Mouse (Mus musculus): ENCODE results near the gene Olfr1256. TPM values are rescaled to one million over a fixed set of nuclear protein-coding genes. Genes with fewer than 3 reads are reported as not detected.

Olfr1256 gene
- polyA plus RNA-seq, 1 experiment from 2014 or later, result not detected

DNA sequence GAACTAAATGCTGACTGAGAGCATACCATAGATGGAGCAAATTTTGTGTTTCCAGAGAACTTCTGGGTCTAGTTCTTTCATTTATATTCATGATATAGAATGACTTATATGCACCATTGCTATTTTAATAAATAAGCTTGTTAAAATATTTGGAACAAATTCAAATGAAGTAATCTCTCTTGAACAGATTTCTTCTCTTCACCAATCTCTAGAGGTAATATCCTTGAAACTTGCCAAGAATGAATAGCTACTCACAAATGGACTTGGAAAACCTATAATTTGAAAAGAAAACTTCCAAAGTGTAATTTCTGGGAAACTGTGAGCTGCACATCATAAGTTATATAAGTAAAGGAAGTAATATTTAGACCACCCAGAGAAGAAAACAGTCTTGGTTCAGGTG lies 47.8 kb downstream of the Olfr1256 start, which contains the start of gene Olfr1254:
Olfr1254 (minus strand) TSS at position 101 of the 400 bp plus-strand sequence.
- Histone ChIP-seq H3K4me3 (ENCODE audit: low read depth, low read length) (no peak within 1 kb of the TSS), H3K36me3 (replicated peaks; ENCODE audit: control insufficient read depth, insufficient read depth, low read depth, low read length) (no peaks in the 10 kb centered on the region), H3K27me3 (ENCODE audit: control insufficient read depth, insufficient read depth, low read length) (no peaks in the 10 kb centered on the region), H3K9ac (replicated peaks; ENCODE audit: low read length) (no peak within 1 kb of the TSS), H3K4me2 (ENCODE audit: low read depth, low read length) (no peak within 1 kb of the TSS), H3K4me1 (ENCODE audit: control insufficient read depth, insufficient read depth, low read length) (no peaks in the 10 kb centered on the region), H3K9me3 (replicated peaks; ENCODE audit: control insufficient read depth, low read length) (no peaks in the 10 kb centered on the region), H3K27ac (replicated peaks; ENCODE audit: low read depth, low read length) (no peak within 1 kb of the TSS)
- ATAC-seq (replicated peaks; ENCODE audit: insufficient number of reproducible peaks, low FRiP score, low TSS enrichment, low read depth) (no peak), DNase-seq (ENCODE audit: low spot score) (no peak)

Other genes starting within 250 kb of the Olfr1256 start
- gene Olfr1246, start 248.4 kb downstream of the Olfr1256 start, polyA plus RNA-seq (2014; fragmentation: Nextera tagmentation; extraction: Ambion mirVana), result not detected in 2 replicates
- gene Olfr1247, start 227.4 kb downstream of the Olfr1256 start, polyA plus RNA-seq (2014; fragmentation: Nextera tagmentation; extraction: Ambion mirVana), result not detected in 2 replicates
- gene Olfr1248, start 223.3 kb downstream of the Olfr1256 start, polyA plus RNA-seq (2014; fragmentation: Nextera tagmentation; extraction: Ambion mirVana), result not detected in 2 replicates
- not detected in 2 replicates for gene Olfr1249, start 206.6 kb downstream of the Olfr1256 start, polyA plus RNA-seq (2014; fragmentation: Nextera tagmentation; extraction: Ambion mirVana)
- gene Olfr1250, start 180.1 kb downstream of the Olfr1256 start, polyA plus RNA-seq (2014; fragmentation: Nextera tagmentation; extraction: Ambion mirVana), result not detected in 2 replicates
- not detected in 2 replicates for gene Olfr1251, start 169.6 kb downstream of the Olfr1256 start, polyA plus RNA-seq (2014; fragmentation: Nextera tagmentation; extraction: Ambion mirVana)
- not detected in 2 replicates for gene Olfr1252, start 116.5 kb downstream of the Olfr1256 start, polyA plus RNA-seq (2014; fragmentation: Nextera tagmentation; extraction: Ambion mirVana)
- gene Olfr1253, start 84.5 kb downstream of the Olfr1256 start, polyA plus RNA-seq (2014; fragmentation: Nextera tagmentation; extraction: Ambion mirVana), result not detected in 2 replicates
- not detected in 2 replicates for gene Olfr1254, start 47.9 kb downstream of the Olfr1256 start, polyA plus RNA-seq (2014; fragmentation: Nextera tagmentation; extraction: Ambion mirVana)
- gene Olfr1255, start 29.5 kb downstream of the Olfr1256 start, polyA plus RNA-seq (2014; fragmentation: Nextera tagmentation; extraction: Ambion mirVana), result not detected in 2 replicates
- not detected in 2 replicates for gene Olfr48, start 6.7 kb upstream of the Olfr1256 start, polyA plus RNA-seq (2014; fragmentation: Nextera tagmentation; extraction: Ambion mirVana)
- gene Olfr1257, start 36.9 kb upstream of the Olfr1256 start, polyA plus RNA-seq (2014; fragmentation: Nextera tagmentation; extraction: Ambion mirVana), result not detected in 2 replicates
- gene Olfr1258, start 85.8 kb upstream of the Olfr1256 start, polyA plus RNA-seq (2014; fragmentation: Nextera tagmentation; extraction: Ambion mirVana), result not detected in 2 replicates
- gene Olfr1259, start 107.1 kb upstream of the Olfr1256 start, polyA plus RNA-seq (2014; fragmentation: Nextera tagmentation; extraction: Ambion mirVana), result not detected in 2 replicates
- gene Olfr1260, start 132.8 kb upstream of the Olfr1256 start, polyA plus RNA-seq (2014; fragmentation: Nextera tagmentation; extraction: Ambion mirVana), result not detected in 2 replicates
- not detected in 2 replicates for gene Olfr1261, start 149.7 kb upstream of the Olfr1256 start, polyA plus RNA-seq (2014; fragmentation: Nextera tagmentation; extraction: Ambion mirVana)
- gene Olfr1262, start 158.6 kb upstream of the Olfr1256 start, polyA plus RNA-seq (2014; fragmentation: Nextera tagmentation; extraction: Ambion mirVana), result not detected in 2 replicates
- not detected in 2 replicates for gene Olfr1263, start 170.6 kb upstream of the Olfr1256 start, polyA plus RNA-seq (2014; fragmentation: Nextera tagmentation; extraction: Ambion mirVana)
- gene Olfr1264, start 184.0 kb upstream of the Olfr1256 start, polyA plus RNA-seq (2014; fragmentation: Nextera tagmentation; extraction: Ambion mirVana), result not detected in 2 replicates
- gene Olfr1265, start 193.8 kb upstream of the Olfr1256 start, polyA plus RNA-seq (2014; fragmentation: Nextera tagmentation; extraction: Ambion mirVana), result not detected in 2 replicates
- gene Olfr140, start 222.0 kb upstream of the Olfr1256 start, polyA plus RNA-seq (2014; fragmentation: Nextera tagmentation; extraction: Ambion mirVana), result not detected in 2 replicates